Mouse (Mus musculus): ENCODE results near the gene Arhgef1. TPM values are rescaled to one million over a fixed set of nuclear protein-coding genes. Genes with fewer than 3 reads are reported as not detected.

The Arhgef1 gene
- total and polyA plus RNA-seq, 3 experiments = 17.8 to 128 (median 37.8) TPM

DNA sequence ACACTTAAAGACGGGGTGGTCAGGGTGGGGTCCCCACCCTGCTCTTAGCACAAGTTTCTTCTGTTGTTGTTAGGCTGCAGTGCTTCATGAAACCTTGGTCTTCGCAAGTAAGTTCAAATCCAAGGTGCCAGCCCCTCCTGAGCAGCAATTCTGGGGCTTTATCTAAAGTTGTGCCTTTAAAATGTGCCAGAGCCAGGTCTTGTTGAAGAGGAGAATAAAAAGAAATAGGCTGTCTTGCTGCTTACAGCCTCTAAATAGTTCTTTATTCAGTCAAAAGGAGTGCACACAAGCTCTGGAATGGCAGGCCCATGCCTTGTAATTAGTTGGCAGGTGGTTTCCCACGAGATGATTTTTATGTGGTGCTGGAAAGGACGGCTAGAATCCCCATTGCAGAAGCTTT, 15.6 kb upstream of the Arhgef1 start:
- dilution Hi-C loops (cut with MboI; ENCODE audit: extremely low pct_ligation_motif_present, extremely low pct_unique_long_range_greater_than_20kb, low sequenced_read_pairs) (no loop called here), in situ Hi-C loops (cut with MboI; ENCODE audit: low pct_ligation_motif_present, low pct_unique_long_range_greater_than_20kb, low sequenced_read_pairs) (loop anchor here (5.0 kb wide), 1 partner anchor 65 kb away; no protein-coding TSS in a partner anchor)
- peak overlapping the region; percentile 94 for H3K4me2 ChIP-seq (ENCODE audit: insufficient read depth, low read depth, poor library complexity, severe bottlenecking)
- peaks cover 51 to 62% of the 10 kb centered on the region in 2 experiments for H3K36me3 ChIP-seq (replicated peaks in 1 of 2; ENCODE audit: control insufficient read depth in 1 of 2, insufficient read depth in 1 of 2, low read length in 1 of 2)
- TF ChIP-seq ETS1 (conservative IDR thresholded peaks at IDR 0.05; ENCODE audit: low read depth, low read length) = no peak
- TF ChIP-seq MAX (IDR thresholded peaks at IDR 0.05; ENCODE audit: low read length) = no peak
- no peak for TF ChIP-seq KAT2A (IDR thresholded peaks at IDR 0.05; ENCODE audit: insufficient replicate concordance, low read length)
- no peak for TF ChIP-seq PAX5 (IDR thresholded peaks at IDR 0.05; ENCODE audit: low read length)
- TF ChIP-seq USF1 (IDR thresholded peaks at IDR 0.05; ENCODE audit: low read depth, low read length) = no peak
- no peak for TF ChIP-seq NELFE (IDR thresholded peaks at IDR 0.05; ENCODE audit: low read depth, low read length)
- TF ChIP-seq CHD1 (IDR thresholded peaks at IDR 0.05; ENCODE audit: low read depth, low read length) = no peak
- peaks cover 42% of the 10 kb centered on the region for H3K79me2 ChIP-seq (replicated peaks; ENCODE audit: control insufficient read depth, extremely low read depth, insufficient read depth, poor library complexity, severe bottlenecking)
- peaks cover 0 to 50% of the 10 kb centered on the region in 2 experiments; a peak in 2 of 4 replicates for H3K4me1 ChIP-seq (ENCODE audit: control insufficient read depth in 1 of 2, insufficient read depth in 2 of 2)
- DNase-seq (ENCODE audit: extremely low read depth) = no peak
- peak overlapping the region; percentile 99 to 100 (median 100) for H3K4me3 ChIP-seq (replicated peaks in 1 of 3; ENCODE audit: low read depth in 2 of 3, low read length in 2 of 3, poor library complexity in 1 of 3)
- no peaks in the 10 kb centered on the region for H3K9me3 ChIP-seq (replicated peaks; ENCODE audit: low read length)
- peak overlapping the region; percentile 100 for H3K9ac ChIP-seq (ENCODE audit: insufficient read depth, low read depth)
- H3K27me3 ChIP-seq (replicated peaks) = no peaks in the 10 kb centered on the region
- H3K27ac ChIP-seq (ENCODE audit: insufficient read depth, low read depth) = peak overlapping the region; percentile 29; the same call in 1 of the 2 replicates

DNA sequence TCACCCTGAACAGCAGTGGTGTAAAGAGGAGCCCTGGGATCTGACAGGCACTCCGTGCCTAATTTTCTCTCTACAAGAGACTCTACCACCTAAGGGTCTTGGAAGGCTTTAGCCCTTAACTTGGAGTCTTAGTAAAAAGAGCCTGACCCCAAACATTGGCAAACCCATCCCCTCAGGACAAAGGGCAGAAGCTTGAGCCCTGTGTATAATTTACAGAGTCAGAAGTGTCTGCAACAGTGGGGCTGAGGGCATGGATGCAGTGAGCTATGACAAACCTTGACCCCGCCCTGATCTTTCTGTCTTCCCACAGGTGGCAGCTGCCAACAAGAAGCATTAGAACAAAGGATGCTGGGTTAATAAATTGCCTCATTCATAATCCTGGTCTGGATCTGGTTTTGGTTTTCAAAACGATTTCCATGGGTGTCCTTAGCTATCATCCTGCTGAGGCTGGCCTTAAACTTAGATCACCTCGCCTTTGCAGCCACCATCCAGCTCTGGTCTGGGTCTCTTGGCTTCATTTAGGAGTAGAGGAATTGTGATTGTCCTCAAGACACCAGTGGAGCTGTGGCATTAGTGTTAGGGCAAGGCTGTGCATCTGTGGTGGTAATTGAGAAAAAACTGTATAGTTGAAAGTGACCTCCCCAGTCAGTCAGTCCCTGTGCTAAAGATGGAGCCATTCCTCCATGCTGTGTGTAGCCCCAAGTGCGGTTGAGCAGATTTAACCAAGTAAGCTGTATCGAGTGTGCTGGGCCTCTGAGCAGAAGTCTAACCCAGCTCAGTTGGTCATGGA, 13.1 kb upstream of the Arhgef1 start:
- in situ Hi-C loops (cut with MboI; ENCODE audit: low pct_ligation_motif_present, low pct_unique_long_range_greater_than_20kb, low sequenced_read_pairs) = loop anchor here (5.0 kb wide), 1 partner anchor 63 kb away; no protein-coding TSS in a partner anchor
- H3K9me3 ChIP-seq (replicated peaks; ENCODE audit: low read length) = no peaks in the 10 kb centered on the region
- H3K9ac ChIP-seq (ENCODE audit: insufficient read depth, low read depth) = no peak overlapping the region
- no peaks in the 10 kb centered on the region for H3K27me3 ChIP-seq (replicated peaks)
- dilution Hi-C loops (cut with MboI; ENCODE audit: extremely low pct_ligation_motif_present, extremely low pct_unique_long_range_greater_than_20kb, low sequenced_read_pairs) = no loop called here
- H3K4me3 ChIP-seq (replicated peaks in 1 of 3; ENCODE audit: low read depth in 2 of 3, low read length in 2 of 3, poor library complexity in 1 of 3) = no peak overlapping the region
- H3K36me3 ChIP-seq (replicated peaks in 1 of 2; ENCODE audit: control insufficient read depth in 1 of 2, insufficient read depth in 1 of 2, low read length in 1 of 2) = peaks cover 51 to 62% of the 10 kb centered on the region in 2 experiments
- H3K4me1 ChIP-seq (ENCODE audit: control insufficient read depth in 1 of 2, insufficient read depth in 2 of 2) = peaks cover 3 to 72% of the 10 kb centered on the region in 2 experiments; a peak in 3 of 4 replicates
- TF ChIP-seq POLR2A (IDR thresholded peaks at IDR 0.05; ENCODE audit: low read depth, low read length) = peak; percentile 4
- TF ChIP-seq NELFE (IDR thresholded peaks at IDR 0.05; ENCODE audit: low read depth, low read length) = no peak
- TF ChIP-seq SIN3A (IDR thresholded peaks at IDR 0.05; ENCODE audit: low read length) = no peak
- TF ChIP-seq ELF1 (IDR thresholded peaks at IDR 0.05; ENCODE audit: low read depth, low read length) = no peak
- TF ChIP-seq TBP (conservative IDR thresholded peaks at IDR 0.05; ENCODE audit: low read depth, low read length) = no peak
- no peak for TF ChIP-seq MAFK (IDR thresholded peaks at IDR 0.05; ENCODE audit: insufficient replicate concordance, low read length)
- TF ChIP-seq ZKSCAN1 (IDR thresholded peaks at IDR 0.05; ENCODE audit: borderline replicate concordance, low read depth, low read length) = no peak
- DNase-seq (ENCODE audit: extremely low read depth) = no peak
- peaks cover 40% of the 10 kb centered on the region for H3K79me2 ChIP-seq (replicated peaks; ENCODE audit: control insufficient read depth, extremely low read depth, insufficient read depth, poor library complexity, severe bottlenecking)
- H3K27ac ChIP-seq (ENCODE audit: insufficient read depth, low read depth) = 0 out of 2 replicates have a peak overlapping the region, but pooled peaks have one; percentile 8
- no peak overlapping the region for H3K4me2 ChIP-seq (ENCODE audit: insufficient read depth, low read depth, poor library complexity, severe bottlenecking)

All from CH12.LX (cell line).